Mouse (Mus musculus): ENCODE measurements around the gene Rmdn3. TPM values are rescaled to one million over a fixed set of nuclear protein-coding genes. Genes with fewer than 3 reads are reported as not detected.

Rmdn3 gene
- polyA plus RNA-seq, 1 experiment from 2014 or later, result 46.7 TPM

DNA sequence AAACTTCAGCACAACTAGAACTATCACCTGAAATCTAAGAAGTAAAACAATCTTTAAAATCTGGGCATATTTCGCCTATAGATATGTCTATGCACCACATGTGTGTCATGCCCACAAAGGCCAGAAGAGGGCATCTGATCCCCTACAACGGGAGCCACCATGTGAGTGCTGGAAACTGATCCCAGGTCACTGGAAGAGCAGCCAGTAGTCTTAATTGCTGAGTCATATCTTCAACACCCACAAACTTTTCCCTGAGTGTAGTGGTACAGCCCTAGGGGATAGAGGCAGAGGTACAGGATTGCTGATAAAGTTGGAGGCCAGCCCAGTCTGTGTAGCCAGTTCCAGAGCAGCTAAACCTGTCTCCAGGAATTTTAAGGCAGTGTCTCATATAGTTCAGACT, 11.6 kb downstream of the Rmdn3 start:
- DNase-seq (ENCODE audit: low spot score, missing footprints) (no peak), ATAC-seq (ENCODE audit: low FRiP score) (no peak)
- Histone ChIP-seq H3K4me3 (ENCODE audit: low read depth, low read length) (no peak overlapping the region), H3K36me3 (ENCODE audit: control insufficient read depth, insufficient read depth, low read length) (peaks cover 27% of the 10 kb centered on the region), H3K9me3 (ENCODE audit: control insufficient read depth, low read length) (no peaks in the 10 kb centered on the region), H3K9ac (ENCODE audit: low read length) (no peak overlapping the region), H3K4me2 (no peak overlapping the region), H3K27me3 (ENCODE audit: control insufficient read depth, insufficient read depth, low read length) (no peaks in the 10 kb centered on the region), H3K4me1 (ENCODE audit: control insufficient read depth, insufficient read depth, low read length) (no peaks in the 10 kb centered on the region), H3K27ac (ENCODE audit: low read depth, low read length) (no peak overlapping the region)
- 86% methylated on average over 2 of the region's 2 CpGs for WGBS

DNA sequence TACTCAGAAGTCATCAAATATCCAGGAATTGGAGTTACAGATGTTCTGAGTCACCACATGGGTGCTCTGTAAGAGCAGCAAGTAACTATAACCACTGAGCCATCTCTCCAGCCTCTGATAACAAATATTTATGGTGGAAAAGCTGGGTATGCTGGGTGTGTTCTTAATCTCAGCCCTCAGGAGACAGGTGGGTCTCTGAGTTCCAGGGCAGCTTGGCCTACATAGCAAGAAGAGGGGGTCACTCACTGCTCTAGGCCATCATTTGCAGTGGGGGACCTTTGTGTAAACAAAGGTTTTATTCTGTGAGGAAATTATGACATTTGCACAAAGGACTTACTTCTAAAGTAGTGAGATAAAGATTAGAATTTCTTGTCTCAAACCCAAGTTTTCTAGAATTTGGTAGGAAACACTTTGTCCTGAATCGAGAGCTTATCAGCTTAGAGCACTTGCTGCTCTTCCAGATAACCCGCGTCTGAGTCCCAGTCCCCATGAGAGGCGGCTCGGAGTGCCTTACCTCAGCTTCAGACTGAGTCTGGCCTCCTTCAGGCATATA, 20.4 kb downstream of the Rmdn3 start:
- no peak overlapping the region for H3K9ac ChIP-seq (ENCODE audit: low read length)
- WGBS, result 91% methylated on average over 5 of the region's 5 CpGs
- H3K9me3 ChIP-seq (ENCODE audit: control insufficient read depth, low read length), result no peaks in the 10 kb centered on the region
- no peaks in the 10 kb centered on the region for H3K4me1 ChIP-seq (ENCODE audit: control insufficient read depth, insufficient read depth, low read length)
- no peaks in the 10 kb centered on the region for H3K27me3 ChIP-seq (ENCODE audit: control insufficient read depth, insufficient read depth, low read length)
- H3K36me3 ChIP-seq (ENCODE audit: control insufficient read depth, insufficient read depth, low read length), result peaks cover 18% of the 10 kb centered on the region; the same call in 1 of the 2 replicates
- DNase-seq (ENCODE audit: low spot score, missing footprints) (no peak), ATAC-seq (ENCODE audit: low FRiP score) (no peak)
- H3K4me3 ChIP-seq (ENCODE audit: low read depth, low read length), result no peak overlapping the region
- H3K4me2 ChIP-seq, result no peak overlapping the region
- no peak overlapping the region for H3K27ac ChIP-seq (ENCODE audit: low read depth, low read length)

DNA sequence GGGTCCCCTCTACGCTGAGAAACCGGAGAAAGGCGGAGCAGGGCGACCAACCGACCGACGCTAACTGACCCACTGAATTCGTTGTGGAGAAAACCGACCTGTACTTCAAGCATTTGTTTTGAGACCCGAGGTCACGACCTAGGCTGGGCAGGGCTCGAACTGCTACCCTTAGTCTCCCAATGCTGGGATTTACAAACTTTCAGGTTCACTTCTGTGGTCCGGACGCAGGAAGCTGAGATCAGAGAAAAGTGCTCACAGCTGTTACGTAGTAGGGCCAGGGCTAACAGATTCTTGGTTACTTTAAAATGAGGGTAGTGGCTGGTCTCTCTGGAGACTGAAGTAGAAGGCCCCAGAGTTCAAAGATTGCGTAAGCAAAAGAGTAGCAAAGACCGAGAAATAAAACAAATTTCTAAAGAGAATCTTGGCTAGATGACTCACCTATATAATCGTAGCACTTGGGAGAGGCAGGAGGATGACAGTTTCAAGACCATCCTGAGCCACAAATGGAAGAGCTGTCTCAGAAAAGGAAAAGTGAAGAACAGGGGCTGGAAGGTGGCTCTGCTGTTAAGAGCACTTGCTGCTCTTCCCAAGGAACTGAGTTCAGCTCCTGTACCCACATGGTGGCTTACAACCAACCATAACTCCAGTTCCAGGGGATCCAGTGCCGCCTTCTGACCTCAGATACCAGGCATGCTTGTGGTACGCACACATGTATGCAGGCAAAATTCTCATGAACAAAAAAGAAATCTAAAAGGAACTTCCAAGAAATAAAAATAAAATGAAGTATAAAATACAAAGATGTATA, 43.5 kb downstream of the Rmdn3 start:
- Histone ChIP-seq H3K9ac (ENCODE audit: low read length) (peak overlapping the region; percentile 58), H3K4me1 (ENCODE audit: control insufficient read depth, insufficient read depth, low read length) (peaks cover 6% of the 10 kb centered on the region), H3K4me2 (peak overlapping the region; percentile 61), H3K9me3 (ENCODE audit: control insufficient read depth, low read length) (no peaks in the 10 kb centered on the region), H3K4me3 (ENCODE audit: low read depth, low read length) (peak overlapping the region; percentile 53), H3K27ac (ENCODE audit: low read depth, low read length) (no peak overlapping the region), H3K27me3 (ENCODE audit: control insufficient read depth, insufficient read depth, low read length) (no peaks in the 10 kb centered on the region), H3K36me3 (ENCODE audit: control insufficient read depth, insufficient read depth, low read length) (0 out of 2 replicates have a peak, but pooled peaks cover 3% of the 10 kb centered on the region)
- WGBS, result 16% methylated on average over 20 of the region's 20 CpGs
- no peak; the same call in 1 of the 2 replicates for ATAC-seq (ENCODE audit: low FRiP score)
- peak; percentile 89 for DNase-seq (ENCODE audit: low spot score, missing footprints)

DNA sequence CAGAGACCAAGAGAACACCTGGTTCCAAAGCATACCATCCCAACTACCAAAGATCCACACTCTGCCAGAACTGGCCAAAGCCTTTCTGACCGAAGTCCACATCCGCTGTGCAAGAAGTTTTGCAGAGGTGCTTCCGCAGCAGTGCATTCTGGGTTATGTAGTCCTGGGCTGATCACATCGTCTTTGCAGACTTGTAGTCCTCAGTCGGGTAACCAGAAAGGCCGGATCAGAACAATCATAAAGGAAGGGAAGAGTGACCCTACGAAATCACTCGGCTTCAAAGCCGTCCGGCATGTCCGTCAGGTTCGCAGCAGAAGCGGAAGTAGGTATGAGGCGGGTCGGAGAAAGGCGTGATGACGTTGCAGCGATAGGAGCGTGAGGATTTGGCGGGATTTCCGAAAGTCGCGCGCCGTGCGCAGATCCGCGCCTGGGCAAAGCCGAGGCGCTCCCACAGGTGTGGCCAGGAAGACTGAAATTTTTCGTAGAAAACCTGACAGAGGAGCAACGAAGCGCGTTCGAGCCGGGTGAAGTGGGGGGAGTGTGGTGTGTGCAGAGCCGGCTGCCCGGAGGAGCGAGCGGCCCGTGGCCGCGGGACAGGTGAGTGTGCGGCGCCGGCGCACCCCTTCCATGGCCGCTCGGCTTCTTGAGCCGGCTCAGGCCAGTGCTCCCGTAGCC, 44.3 kb downstream of the Rmdn3 start, which contains the start of gene Rad51:
Gene Rad51 (plus strand): TSS at position 356 of the 675 bp plus-strand sequence.
- H3K4me1 ChIP-seq (ENCODE audit: control insufficient read depth, insufficient read depth, low read length), result peaks cover 6% of the 10 kb centered on the region
- H3K9me3 ChIP-seq (ENCODE audit: control insufficient read depth, low read length), result no peaks in the 10 kb centered on the region
- under 1% methylated on average over 51 of the region's 51 CpGs for WGBS
- peak within 1 kb of the TSS; percentile 61 for H3K4me2 ChIP-seq
- H3K36me3 ChIP-seq (ENCODE audit: control insufficient read depth, insufficient read depth, low read length), result 0 out of 2 replicates have a peak, but pooled peaks cover 3% of the 10 kb centered on the region
- H3K27ac ChIP-seq (ENCODE audit: low read depth, low read length), result peak within 1 kb of the TSS; percentile 53; the same call in 1 of the 2 replicates
- DNase-seq (ENCODE audit: low spot score, missing footprints) (peak; percentile 98), ATAC-seq (ENCODE audit: low FRiP score) (peak; percentile 94)
- H3K9ac ChIP-seq (ENCODE audit: low read length), result peak within 1 kb of the TSS; percentile 58
- H3K4me3 ChIP-seq (ENCODE audit: low read depth, low read length), result peak within 1 kb of the TSS; percentile 53
- H3K27me3 ChIP-seq (ENCODE audit: control insufficient read depth, insufficient read depth, low read length), result no peaks in the 10 kb centered on the region

DNA sequence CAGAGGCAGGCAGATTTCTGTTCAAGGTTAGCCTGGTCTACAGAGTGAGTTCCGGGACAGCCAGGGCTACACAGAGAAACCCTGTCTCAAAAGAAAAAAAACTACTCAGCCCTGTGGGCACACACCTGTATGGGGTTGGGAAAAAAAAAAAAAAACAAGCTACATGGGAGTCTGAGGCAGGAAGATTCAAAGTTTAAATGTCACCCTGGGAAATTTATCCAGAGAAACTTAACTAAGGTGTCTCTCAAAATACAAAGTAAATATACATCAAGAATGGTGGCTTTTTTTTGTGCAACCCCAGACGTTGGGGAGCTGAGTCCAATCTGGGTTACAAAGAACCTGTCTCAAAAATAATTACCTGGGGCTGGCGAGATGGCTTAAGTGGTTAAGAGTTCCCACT, 45.8 kb downstream of the Rmdn3 start:
- no peak for DNase-seq (ENCODE audit: low spot score, missing footprints)
- 91% methylated on average over 3 of the region's 3 CpGs for WGBS
- peaks cover 6% of the 10 kb centered on the region for H3K4me1 ChIP-seq (ENCODE audit: control insufficient read depth, insufficient read depth, low read length)
- H3K9ac ChIP-seq (ENCODE audit: low read length), result no peak overlapping the region
- no peak overlapping the region for H3K4me2 ChIP-seq
- 0 out of 2 replicates have a peak, but pooled peaks cover 4% of the 10 kb centered on the region for H3K36me3 ChIP-seq (ENCODE audit: control insufficient read depth, insufficient read depth, low read length)
- no peak for ATAC-seq (ENCODE audit: low FRiP score)
- no peak overlapping the region for H3K27ac ChIP-seq (ENCODE audit: low read depth, low read length)
- no peak overlapping the region for H3K4me3 ChIP-seq (ENCODE audit: low read depth, low read length)
- no peaks in the 10 kb centered on the region for H3K9me3 ChIP-seq (ENCODE audit: control insufficient read depth, low read length)
- H3K27me3 ChIP-seq (ENCODE audit: control insufficient read depth, insufficient read depth, low read length), result no peaks in the 10 kb centered on the region

DNA sequence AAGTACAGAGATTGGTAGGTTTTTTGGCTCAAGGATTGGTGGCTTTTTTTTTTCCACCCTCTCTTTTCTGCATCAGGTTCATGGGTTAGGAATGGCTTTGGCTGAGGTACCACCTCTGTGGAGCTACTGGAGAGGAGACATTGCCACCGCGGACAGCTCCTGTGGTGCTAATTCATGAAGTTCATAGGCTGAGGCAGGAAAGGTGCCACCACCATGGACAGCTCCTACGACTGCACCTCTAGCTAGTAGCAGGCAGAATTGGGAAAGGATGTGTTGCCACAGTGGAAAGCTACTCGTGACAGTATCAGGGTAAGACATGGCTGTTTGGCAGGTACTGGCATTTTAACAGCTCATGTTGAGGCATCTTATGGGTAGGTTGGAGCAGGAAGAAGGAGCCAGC, 48.3 kb downstream of the Rmdn3 start:
- no peaks in the 10 kb centered on the region for H3K9me3 ChIP-seq (ENCODE audit: control insufficient read depth, low read length)
- H3K4me1 ChIP-seq (ENCODE audit: control insufficient read depth, insufficient read depth, low read length), result peaks cover 5% of the 10 kb centered on the region; the same call in 1 of the 2 replicates
- 0 out of 2 replicates have a peak, but pooled peaks cover 4% of the 10 kb centered on the region for H3K36me3 ChIP-seq (ENCODE audit: control insufficient read depth, insufficient read depth, low read length)
- ATAC-seq (ENCODE audit: low FRiP score) (no peak), DNase-seq (ENCODE audit: low spot score, missing footprints) (no peak)
- H3K4me3 ChIP-seq (ENCODE audit: low read depth, low read length), result no peak overlapping the region
- no peak overlapping the region for H3K4me2 ChIP-seq
- 73% methylated on average over 4 of the region's 4 CpGs for WGBS
- H3K27ac ChIP-seq (ENCODE audit: low read depth, low read length), result no peak overlapping the region
- H3K27me3 ChIP-seq (ENCODE audit: control insufficient read depth, insufficient read depth, low read length), result no peaks in the 10 kb centered on the region
- H3K9ac ChIP-seq (ENCODE audit: low read length), result no peak overlapping the region

DNA sequence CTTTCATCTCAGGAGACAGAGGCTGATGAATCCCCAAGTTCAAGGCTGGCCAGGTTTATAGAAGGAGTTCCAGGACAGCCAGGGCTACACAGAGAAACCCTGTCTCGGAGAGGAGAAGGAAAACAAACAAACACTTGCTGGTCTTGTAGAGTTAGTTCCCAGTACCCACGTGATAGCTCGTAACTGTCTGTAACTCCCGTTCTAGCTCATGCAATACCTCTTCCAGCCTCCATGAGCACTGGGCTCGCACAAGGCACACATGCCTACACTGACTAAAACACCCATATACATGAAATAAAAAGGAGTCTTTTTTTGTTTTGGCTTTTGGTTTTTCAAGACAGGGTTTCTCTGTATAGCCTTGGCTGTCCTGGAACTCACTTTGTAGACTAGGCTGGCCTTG, 50.3 kb downstream of the Rmdn3 start:
- Histone ChIP-seq H3K36me3 (ENCODE audit: control insufficient read depth, insufficient read depth, low read length) (peaks cover 9% of the 10 kb centered on the region; the same call in 1 of the 2 replicates), H3K27ac (ENCODE audit: low read depth, low read length) (no peak overlapping the region), H3K4me1 (ENCODE audit: control insufficient read depth, insufficient read depth, low read length) (no peaks in the 10 kb centered on the region), H3K9me3 (ENCODE audit: control insufficient read depth, low read length) (no peaks in the 10 kb centered on the region), H3K4me3 (ENCODE audit: low read depth, low read length) (no peak overlapping the region), H3K9ac (ENCODE audit: low read length) (no peak overlapping the region), H3K27me3 (ENCODE audit: control insufficient read depth, insufficient read depth, low read length) (no peaks in the 10 kb centered on the region), H3K4me2 (no peak overlapping the region)
- ATAC-seq (ENCODE audit: low FRiP score), result no peak
- WGBS, result 86% methylated on average over 5 of the region's 5 CpGs
- DNase-seq (ENCODE audit: low spot score, missing footprints), result no peak

DNA sequence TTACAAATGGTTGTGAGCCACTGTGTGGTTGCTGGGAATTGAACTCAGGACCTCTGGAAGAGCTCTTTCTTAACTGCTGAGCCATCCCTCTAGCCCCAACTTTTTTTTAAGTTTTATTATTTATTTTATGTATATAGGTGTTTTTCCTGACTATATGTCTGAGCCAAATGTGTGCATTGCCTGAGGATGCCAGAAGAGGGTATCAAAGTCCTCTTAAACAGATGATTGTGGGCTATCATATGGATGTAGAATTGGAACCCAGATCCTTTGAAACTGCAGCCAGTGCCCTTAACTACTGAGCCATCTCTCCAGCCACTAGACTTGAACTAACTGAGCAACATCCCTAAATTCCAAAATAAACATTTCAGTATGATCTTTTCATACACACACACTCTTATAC, 55.3 kb downstream of the Rmdn3 start:
- DNase-seq (ENCODE audit: low spot score, missing footprints) (no peak), ATAC-seq (ENCODE audit: low FRiP score) (no peak)
- H3K4me3 ChIP-seq (ENCODE audit: low read depth, low read length), result no peak overlapping the region
- no peaks in the 10 kb centered on the region for H3K4me1 ChIP-seq (ENCODE audit: control insufficient read depth, insufficient read depth, low read length)
- peaks cover 5% of the 10 kb centered on the region; the same call in 1 of the 2 replicates for H3K36me3 ChIP-seq (ENCODE audit: control insufficient read depth, insufficient read depth, low read length)
- no peak overlapping the region for H3K9ac ChIP-seq (ENCODE audit: low read length)
- H3K9me3 ChIP-seq (ENCODE audit: control insufficient read depth, low read length), result no peaks in the 10 kb centered on the region
- no peaks in the 10 kb centered on the region for H3K27me3 ChIP-seq (ENCODE audit: control insufficient read depth, insufficient read depth, low read length)
- no peak overlapping the region for H3K4me2 ChIP-seq
- no peak overlapping the region for H3K27ac ChIP-seq (ENCODE audit: low read depth, low read length)
